Comparison of ENCODE assay signal across 8 mouse cellular contexts in genomic region chr10:68103988-68104387, GRCm38 (mm10).
DNase-seq lines count a peak whose midpoint lies in the region; ATAC-seq and TF ChIP-seq lines count a peak whose summit lies in the region.

No protein-coding gene starts in this region.

- H3K4me3 ChIP-seq in kidney, embryonic 15.5 days (replicated peaks): no peak overlapping the region
- no peak overlapping the region for H3K4me3 ChIP-seq in hindbrain, embryonic 14.5 days (replicated peaks; ENCODE audit: low read length)

- H3K27ac ChIP-seq in kidney, embryonic 15.5 days: peak overlapping the region; percentile 77
- 0 out of 2 replicates have a peak overlapping the region, but pooled peaks have one; percentile 69 for H3K27ac ChIP-seq in hindbrain, embryonic 14.5 days

- ATAC-seq in kidney, embryonic 15.5 days (replicated peaks; ENCODE audit: low FRiP score): peak; percentile 62; the same call in 1 of the 2 replicates
- ATAC-seq in hindbrain, embryonic 14.5 days (ENCODE audit: low FRiP score): no peak

- 33% methylated on average over 5 of the region's 5 CpGs for WGBS in kidney, embryonic 15.5 days
- WGBS in hindbrain, embryonic 14.5 days: 67% methylated on average over 5 of the region's 5 CpGs

- H3K27me3 ChIP-seq in kidney, embryonic 15.5 days: no peaks in the 10 kb centered on the region
- no peaks in the 10 kb centered on the region for H3K27me3 ChIP-seq in hindbrain, embryonic 14.5 days (ENCODE audit: control insufficient read depth, insufficient read depth, low read length)

- H3K4me1 ChIP-seq in kidney, embryonic 15.5 days: peaks cover 52% of the 10 kb centered on the region
- H3K4me1 ChIP-seq in hindbrain, embryonic 14.5 days (replicated peaks; ENCODE audit: control insufficient read depth, insufficient read depth, low read length): peaks cover 38% of the 10 kb centered on the region

- DNase-seq in kidney, adult 8-10 months: no peak
- peak; percentile 30 for DNase-seq in 3T3-L1 (ENCODE audit: low read depth, low spot score)
- DNase-seq in brain, embryonic 14.5 days (ENCODE audit: low read depth): peak; percentile 34
- no peak for DNase-seq in hindbrain, embryonic 14.5 days (ENCODE audit: low spot score)
- no peak for DNase-seq in c-Kit-positive CD71-positive TER-119-positive erythroid progenitor cells, embryonic 14.5 days (ENCODE audit: low spot score)
- DNase-seq in adrenal gland, postnatal 14 days: no peak
- no peak for DNase-seq in layer of hippocampus, postnatal 14 days (ENCODE audit: low spot score in 2 of 2)

- no peak for TF ChIP-seq CTCF in brain, embryonic 14.5 days (IDR thresholded peaks at IDR 0.05; ENCODE audit: borderline replicate concordance, extremely low read depth, insufficient read depth, insufficient read length)

- no peak overlapping the region for H3K4me2 ChIP-seq in kidney, embryonic 15.5 days
- no peak overlapping the region for H3K4me2 ChIP-seq in hindbrain, embryonic 14.5 days (replicated peaks)

- no peaks in the 10 kb centered on the region for H3K9me3 ChIP-seq in kidney, embryonic 15.5 days (replicated peaks)
- no peaks in the 10 kb centered on the region for H3K9me3 ChIP-seq in hindbrain, embryonic 14.5 days (ENCODE audit: control insufficient read depth, low read length)

- no peak overlapping the region for H3K9ac ChIP-seq in kidney, embryonic 15.5 days
- no peak overlapping the region for H3K9ac ChIP-seq in hindbrain, embryonic 14.5 days

- TF ChIP-seq POLR2A in brain, embryonic 14.5 days (IDR thresholded peaks at IDR 0.05; ENCODE audit: borderline replicate concordance, extremely low read depth, insufficient read depth, insufficient read length, poor library complexity, severe bottlenecking): no peak

- peaks cover 31% of the 10 kb centered on the region for H3K36me3 ChIP-seq in kidney, embryonic 15.5 days
- H3K36me3 ChIP-seq in hindbrain, embryonic 14.5 days (replicated peaks; ENCODE audit: control insufficient read depth, insufficient read depth): peaks cover 9% of the 10 kb centered on the region; the same call in 1 of the 2 replicates

Comparison
In these comparisons a context has a peak if more than half of its experiments do, and no peak if none do; other contexts are left out.
1. DNase-seq: peak in 3T3-L1 (single experiment) and brain, embryonic 14.5 days (single experiment); none in kidney, adult 8-10 months (0 of 2), hindbrain, embryonic 14.5 days (single experiment), c-Kit-positive CD71-positive TER-119-positive erythroid progenitor cells, embryonic 14.5 days (single experiment), adrenal gland, postnatal 14 days (single experiment) and layer of hippocampus, postnatal 14 days (0 of 2).